Mouse (Mus musculus) heart, postnatal 0 days (tissue): ENCODE results near the gene Asb5. TPM values are rescaled to one million over a fixed set of nuclear protein-coding genes. Genes with fewer than 3 reads are reported as not detected.

Source experiments
- ATAC-seq: fragments of 200-750 bp; cut with Nextera tagmentation; 2 replicates; pipeline ENCODE4 v1.8.0; 2017; ENCODE audit warnings: low read depth, moderate number of reproducible peaks, moderate library complexity; ENCODE audit not compliant: insufficient read depth
- DNase-seq: peaks from one replicate; pipeline ENCODE4 v3.0.0-alpha.2; 2016; ENCODE audit warnings: low spot score
- H3K27ac ChIP-seq: fragments of 300-500 bp; sonication (generic); 2 replicates; pipeline ENCODE4 v1.5.1; 2014; ENCODE audit warnings: low read depth, mild to moderate bottlenecking
- H3K27me3 ChIP-seq: fragments of 300-500 bp; sonication (generic); 2 replicates; pipeline ENCODE4 v1.6.1; 2014; ENCODE audit warnings: low read length, mixed read lengths; ENCODE audit not compliant: control insufficient read depth, insufficient read depth
- H3K36me3 ChIP-seq: fragments of 300-500 bp; sonication (generic); replicated peaks from 2 replicates; pipeline ENCODE4 v1.6.1; 2014; ENCODE audit warnings: low read length, mixed read lengths; ENCODE audit not compliant: control insufficient read depth, insufficient read depth
- H3K4me1 ChIP-seq: fragments of 300-500 bp; sonication (generic); 2 replicates; pipeline ENCODE4 v1.6.1; 2014; ENCODE audit warnings: antibody characterized with exemption; ENCODE audit not compliant: control insufficient read depth, insufficient read depth
- H3K4me2 ChIP-seq: fragments of 300-500 bp; sonication (generic); 2 replicates; pipeline ENCODE4 v1.6.1; 2014; ENCODE audit warnings: low read depth, mild to moderate bottlenecking, low read length, moderate library complexity
- H3K4me3 ChIP-seq: fragments of 300-500 bp; sonication (generic); 2 replicates; pipeline ENCODE4 v1.5.1; 2014; ENCODE audit warnings: low read depth, low read length
- H3K9ac ChIP-seq: fragments of 300-500 bp; sonication (generic); replicated peaks from 2 replicates; pipeline ENCODE4 v1.6.1; 2014; ENCODE audit warnings: low read depth, low read length, mixed read lengths
- H3K9me3 ChIP-seq: fragments of 300-500 bp; sonication (generic); replicated peaks from 2 replicates; pipeline ENCODE4 v1.6.1; 2016; ENCODE audit warnings: low read length; ENCODE audit not compliant: control insufficient read depth
- CTCF ChIP-seq: IDR thresholded peaks from 2 replicates; pipeline ENCODE4 v1.5.1; 2016; ENCODE audit warnings: antibody characterized with exemption, control low read depth, low read depth
- EP300 ChIP-seq: IDR thresholded peaks from 2 replicates; pipeline ENCODE4 v1.6.1; 2016; ENCODE audit warnings: antibody characterized with exemption, low read depth
- WGBS: fragments of 180-500 bp; shearing (Covaris S2); extraction: QIAGEN DNeasy Blood & Tissue Kit; methylation state at CpG from one replicate; pipeline ENCODE4 v1.1.7; 2014; 5-methylcytosine and 5-hydroxymethylcytosine counted together
- polyA plus RNA-seq: library from polyadenylated mRNA; unstranded; fragments of >200 nt; fragmentation: Nextera tagmentation; extraction: Ambion mirVana; gene quantifications from 2 replicates; pipeline ENCODE4 v1.2.1, GENCODE M21; 2015
- total RNA-seq: library from RNA; depleted of rRNA; stranded (reverse); fragments of >200 nt; gene quantifications from 2 replicates; pipeline ENCODE4 v1.2.3, GENCODE M21; 2014; ENCODE audit warnings: low replicate concordance; rRNA removed

The Asb5 gene
- total RNA-seq (1.9 and 2.2 TPM in 2 replicates), polyA plus RNA-seq (6.6 and 8.6 TPM in 2 replicates)

DNA sequence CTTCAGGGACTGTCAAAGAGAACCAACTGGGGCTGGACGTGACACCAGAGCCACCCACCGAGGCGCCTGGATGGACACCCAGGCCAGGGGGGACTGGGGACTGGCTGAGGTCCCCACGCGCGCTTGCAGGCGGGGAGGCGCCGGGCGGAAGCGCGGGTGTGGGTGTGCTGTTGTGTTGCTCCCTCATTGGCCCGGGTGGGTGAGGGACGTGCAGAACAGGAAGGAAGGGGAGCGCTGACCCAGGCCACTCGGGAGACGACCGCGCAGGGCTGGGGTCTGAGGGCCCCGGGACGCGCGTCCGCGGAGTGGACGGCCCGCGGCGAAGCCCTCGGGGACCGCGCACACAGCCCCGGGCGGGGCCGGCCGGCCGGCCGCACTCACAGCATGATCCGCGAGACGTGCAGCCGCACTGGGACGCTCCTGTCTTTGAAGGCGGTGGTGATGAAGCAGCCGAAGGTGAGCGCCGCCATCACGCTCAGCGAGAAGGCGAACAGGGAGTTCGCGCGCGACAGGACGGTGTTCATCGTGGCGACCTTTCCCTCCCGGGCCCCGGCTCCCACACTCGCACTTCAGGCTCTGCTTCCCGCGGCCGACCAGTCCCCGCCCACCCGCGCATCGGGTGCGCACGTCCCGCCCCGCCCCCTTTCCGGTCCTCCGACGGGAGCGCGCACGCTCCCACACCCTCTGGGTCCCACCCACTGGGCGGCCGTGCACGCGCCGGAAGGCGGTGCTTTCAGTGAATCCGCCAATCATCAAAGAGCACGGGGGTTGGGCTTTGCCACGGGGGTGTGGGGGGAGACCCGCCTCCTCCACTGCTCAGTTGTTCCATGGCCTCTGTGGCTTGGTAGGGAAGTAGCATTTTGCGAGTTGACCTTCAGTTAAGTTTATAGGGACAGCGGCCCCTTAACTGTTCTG, at the start of gene Asb5, which contains the start of gene Spcs3:
Gene Asb5 (plus strand): TSS at position 199 of the 915 bp plus-strand sequence.
Gene Spcs3 (minus strand): TSS at position 617 of the 915 bp plus-strand sequence.
- DNase-seq: peak; percentile 93
- under 1% methylated on average over 85 of the region's 89 CpGs for WGBS
- Histone ChIP-seq H3K9me3 (no peaks in the 10 kb centered on the region), H3K4me1 (peaks cover 9% of the 10 kb centered on the region; the same call in 1 of the 2 replicates), H3K27ac (peak within 1 kb of the TSS; percentile 92), H3K4me3 (peak within 1 kb of the TSS; percentile 93), H3K4me2 (peak within 1 kb of the TSS; percentile 78), H3K36me3 (no peaks in the 10 kb centered on the region; the same call in none of the 2 replicates), H3K27me3 (no peaks in the 10 kb centered on the region), H3K9ac (peak within 1 kb of the TSS; percentile 77)
- peak; percentile 95 for ATAC-seq
- no peak for TF ChIP-seq CTCF
- peak; percentile 27; the same call in 1 of the 2 replicates for TF ChIP-seq EP300

DNA sequence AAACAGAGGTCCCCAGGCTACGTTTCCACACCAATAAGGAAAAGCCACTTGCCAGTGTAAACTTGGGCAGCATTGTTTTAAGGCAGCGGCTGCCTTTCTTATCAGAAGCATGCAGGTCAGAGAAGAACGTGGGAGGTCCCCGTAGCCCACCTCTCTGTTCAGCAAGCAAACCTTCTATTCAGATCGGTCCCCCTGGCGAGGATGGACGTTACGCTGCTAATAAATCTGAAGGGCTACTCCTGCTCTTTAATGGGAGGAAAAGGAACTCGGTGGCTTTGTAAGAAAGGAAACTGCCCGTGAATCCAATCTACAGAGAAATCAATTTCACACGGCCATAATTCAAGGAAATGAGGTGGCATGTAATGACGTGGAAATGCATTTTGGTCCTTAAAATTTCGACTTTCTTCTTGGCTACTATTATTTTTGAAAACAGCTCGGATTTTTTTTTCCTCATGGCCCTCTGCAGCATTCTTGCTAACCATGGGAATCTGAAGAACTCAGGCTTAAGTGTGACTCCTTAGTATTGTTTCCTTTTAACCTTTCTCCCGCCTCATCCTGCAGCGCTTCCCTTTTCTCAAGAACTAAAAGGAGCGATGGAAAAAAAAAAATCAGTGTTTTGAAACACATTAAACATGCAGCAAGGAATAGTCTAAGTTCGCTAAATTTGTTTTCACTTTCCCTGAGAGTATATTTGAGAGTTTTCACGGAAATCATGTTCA, 42.7 kb upstream of the Asb5 start:
- no peak for ATAC-seq
- Histone ChIP-seq H3K9me3 (no peaks in the 10 kb centered on the region), H3K9ac (0 out of 2 replicates have a peak overlapping the region, but pooled peaks have one; percentile 20), H3K4me1 (no peaks in the 10 kb centered on the region), H3K27me3 (no peaks in the 10 kb centered on the region), H3K27ac (no peak overlapping the region), H3K4me3 (peak overlapping the region; percentile 34), H3K36me3 (no peaks in the 10 kb centered on the region), H3K4me2 (peak overlapping the region; percentile 54)
- WGBS: 31% methylated on average over 19 of the region's 19 CpGs
- no peak for DNase-seq
- no peak for TF ChIP-seq CTCF
- no peak for TF ChIP-seq EP300

DNA sequence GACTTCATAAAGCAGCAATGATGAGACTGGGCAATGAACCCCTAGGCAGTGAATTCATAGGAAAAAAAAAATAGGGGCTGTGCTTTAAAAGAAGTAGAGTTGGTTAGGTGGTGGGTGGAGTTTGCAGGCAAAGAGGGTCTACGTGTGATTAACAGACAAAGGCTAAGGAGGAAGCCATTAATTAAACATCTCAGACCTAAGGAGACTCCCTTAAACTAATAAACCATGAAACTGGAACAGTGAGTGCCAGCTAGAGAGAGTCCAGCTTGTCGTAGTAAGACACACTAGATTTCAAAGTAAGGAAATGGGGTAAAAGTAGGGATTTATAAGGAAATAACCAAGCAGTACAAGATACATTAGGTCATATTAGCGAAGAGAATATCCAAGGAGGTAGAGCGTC, 40.9 kb upstream of the Asb5 start:
- no peak for TF ChIP-seq EP300
- no peak for TF ChIP-seq CTCF
- DNase-seq: no peak
- H3K9me3 ChIP-seq: no peaks in the 10 kb centered on the region
- H3K36me3 ChIP-seq: no peaks in the 10 kb centered on the region
- no peak overlapping the region for H3K9ac ChIP-seq
- H3K4me3 ChIP-seq: no peak overlapping the region
- ATAC-seq: no peak
- H3K4me2 ChIP-seq: no peak overlapping the region
- no peak overlapping the region for H3K27ac ChIP-seq
- no peaks in the 10 kb centered on the region for H3K27me3 ChIP-seq
- 81% methylated on average over 4 of the region's 4 CpGs for WGBS
- H3K4me1 ChIP-seq: no peaks in the 10 kb centered on the region

DNA sequence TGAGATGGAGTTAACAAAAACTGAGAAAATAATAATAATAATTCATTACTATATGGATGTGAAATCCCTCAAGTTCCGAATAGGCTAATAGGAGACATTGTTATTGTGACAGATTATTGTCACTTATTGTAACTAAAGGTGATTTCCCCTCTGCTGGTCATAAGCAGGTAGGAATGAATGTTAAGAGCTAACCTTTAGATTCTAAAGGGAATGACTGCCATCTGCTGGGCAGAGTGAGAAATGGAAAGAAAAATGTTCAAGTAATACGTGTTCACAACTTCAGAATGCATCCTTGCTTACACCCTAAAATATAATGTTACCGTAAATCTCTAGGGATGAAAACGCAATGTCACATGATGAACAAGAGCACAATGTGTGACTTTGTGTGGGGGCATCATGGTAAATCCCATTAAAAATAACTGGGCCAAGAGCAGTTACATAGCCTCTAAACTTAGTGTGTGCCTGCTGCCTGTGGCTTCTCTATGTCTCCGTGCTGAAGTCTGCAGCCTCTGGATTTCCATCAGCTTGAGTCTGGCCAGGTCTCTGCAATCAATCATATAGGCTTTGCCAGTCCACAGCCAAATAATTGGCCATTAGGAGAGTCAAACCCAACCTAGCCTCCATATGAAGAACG, 38.2 kb upstream of the Asb5 start:
- Histone ChIP-seq H3K9ac (no peak overlapping the region), H3K4me1 (no peaks in the 10 kb centered on the region), H3K4me2 (0 out of 2 replicates have a peak overlapping the region, but pooled peaks have one; percentile 21), H3K4me3 (no peak overlapping the region), H3K27ac (no peak overlapping the region), H3K9me3 (no peaks in the 10 kb centered on the region), H3K36me3 (no peaks in the 10 kb centered on the region), H3K27me3 (no peaks in the 10 kb centered on the region)
- ATAC-seq (no peak), DNase-seq (peak; percentile 54)
- 18% methylated on average over 6 of the region's 6 CpGs for WGBS
- no peak for TF ChIP-seq EP300
- TF ChIP-seq CTCF: peak; percentile 94

DNA sequence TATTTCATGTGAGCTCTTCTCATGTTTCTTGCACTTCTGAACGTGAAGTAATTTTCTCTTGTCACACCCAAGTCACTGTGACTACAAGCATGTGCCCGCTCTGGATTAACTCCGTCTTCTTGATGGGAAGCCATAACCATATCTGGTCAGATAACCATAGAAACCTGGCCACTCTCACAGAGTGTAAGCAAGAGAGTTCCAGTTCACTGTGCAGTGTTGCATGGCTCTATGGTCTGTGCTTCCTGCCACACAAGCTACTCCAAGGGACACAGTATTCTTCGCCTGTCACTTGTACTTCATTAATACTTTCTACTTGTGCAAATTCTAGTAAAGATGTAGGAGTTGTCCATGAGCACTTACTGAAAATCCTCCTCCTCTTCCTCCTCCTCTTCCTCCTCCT, 37.4 kb upstream of the Asb5 start:
- Histone ChIP-seq H3K4me1 (no peaks in the 10 kb centered on the region), H3K9ac (no peak overlapping the region), H3K4me3 (no peak overlapping the region), H3K36me3 (no peaks in the 10 kb centered on the region), H3K27ac (no peak overlapping the region), H3K9me3 (no peaks in the 10 kb centered on the region), H3K4me2 (no peak overlapping the region), H3K27me3 (no peaks in the 10 kb centered on the region)
- ATAC-seq (no peak), DNase-seq (no peak)
- WGBS: 54% methylated on average over 4 of the region's 4 CpGs
- TF ChIP-seq CTCF (no peak), EP300 (no peak)
